ENCODE assay signal across 15 mouse cellular contexts in the genomic region with DNA sequence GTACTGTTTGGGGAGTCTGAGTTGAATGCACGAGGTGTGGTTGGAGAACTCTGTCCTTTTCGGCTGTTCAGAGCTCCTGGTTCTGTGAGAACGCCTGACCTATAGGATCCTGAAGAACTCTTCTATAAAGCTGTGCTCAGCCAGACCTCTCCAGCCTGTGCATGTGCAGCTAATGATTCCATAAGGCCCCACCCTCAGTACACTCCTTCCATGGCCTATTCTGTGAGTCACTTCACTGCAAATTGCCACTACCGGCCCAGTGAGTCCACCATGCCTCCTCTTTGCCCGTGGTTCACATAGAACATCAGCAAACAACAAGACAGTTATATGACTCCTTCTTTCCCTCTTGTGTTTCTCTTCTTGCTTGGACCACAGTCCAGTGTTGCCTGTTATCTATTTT.
"Had no signal": no experiment of that assay in that cellular context is flagged by ENCODE, and none has a peak within 500 bp of the region (broad histone marks: within the 10 kb centered on the region; RNA-seq: fewer than 3 reads in every experiment).

No protein-coding gene starts in this region.

- H3K9ac ChIP-seq: lung, embryonic 14.5 days; midbrain, embryonic 13.5 days; neural tube, embryonic 13.5 days; neural tube, embryonic 15.5 days; stomach, embryonic 15.5 days had no signal

- H3K27me3 ChIP-seq: midbrain, embryonic 13.5 days; neural tube, embryonic 13.5 days; neural tube, embryonic 15.5 days; stomach, embryonic 15.5 days had no signal

- H3K27ac ChIP-seq: midbrain, embryonic 10.5 days; midbrain, embryonic 13.5 days; neural tube, embryonic 13.5 days; neural tube, embryonic 15.5 days; stomach, embryonic 15.5 days had no signal

- H3K4me2 ChIP-seq: lung, embryonic 14.5 days; midbrain, embryonic 13.5 days; neural tube, embryonic 13.5 days; neural tube, embryonic 15.5 days; stomach, embryonic 15.5 days had no signal

- H3K4me1 ChIP-seq: midbrain, embryonic 10.5 days; midbrain, embryonic 13.5 days; neural tube, embryonic 15.5 days; stomach, embryonic 15.5 days had no signal

- DNase-seq: lung, adult 18-20 months; lung, embryonic 14.5 days; lung, postnatal 10 days; lung, postnatal 4 days; right cerebral cortex, postnatal 14 days; thymus, adult 18-20 months; thymus, postnatal 14 days; thymus, postnatal 36 days had no signal

- H3K9me3 ChIP-seq: midbrain, embryonic 10.5 days; midbrain, embryonic 13.5 days; neural tube, embryonic 13.5 days; neural tube, embryonic 15.5 days; stomach, embryonic 15.5 days had no signal

- H3K4me3 ChIP-seq: midbrain, embryonic 10.5 days; midbrain, embryonic 13.5 days; myocyte; neural tube, embryonic 13.5 days; neural tube, embryonic 15.5 days; stomach, embryonic 15.5 days had no signal

- H3K36me3 ChIP-seq: midbrain, embryonic 10.5 days; midbrain, embryonic 13.5 days; neural tube, embryonic 13.5 days; neural tube, embryonic 15.5 days; stomach, embryonic 15.5 days had no signal

- ATAC-seq: midbrain, embryonic 13.5 days; midbrain, embryonic 16.5 days had no signal
